Mouse (Mus musculus): ENCODE measurements around the gene Kif26b.

The Kif26b gene

GRCm38 (mm10) chr1:178847569-178847968, 318.6 kb downstream of the Kif26b start:
- no peak for DNase-seq (ENCODE audit: low spot score)

DNA sequence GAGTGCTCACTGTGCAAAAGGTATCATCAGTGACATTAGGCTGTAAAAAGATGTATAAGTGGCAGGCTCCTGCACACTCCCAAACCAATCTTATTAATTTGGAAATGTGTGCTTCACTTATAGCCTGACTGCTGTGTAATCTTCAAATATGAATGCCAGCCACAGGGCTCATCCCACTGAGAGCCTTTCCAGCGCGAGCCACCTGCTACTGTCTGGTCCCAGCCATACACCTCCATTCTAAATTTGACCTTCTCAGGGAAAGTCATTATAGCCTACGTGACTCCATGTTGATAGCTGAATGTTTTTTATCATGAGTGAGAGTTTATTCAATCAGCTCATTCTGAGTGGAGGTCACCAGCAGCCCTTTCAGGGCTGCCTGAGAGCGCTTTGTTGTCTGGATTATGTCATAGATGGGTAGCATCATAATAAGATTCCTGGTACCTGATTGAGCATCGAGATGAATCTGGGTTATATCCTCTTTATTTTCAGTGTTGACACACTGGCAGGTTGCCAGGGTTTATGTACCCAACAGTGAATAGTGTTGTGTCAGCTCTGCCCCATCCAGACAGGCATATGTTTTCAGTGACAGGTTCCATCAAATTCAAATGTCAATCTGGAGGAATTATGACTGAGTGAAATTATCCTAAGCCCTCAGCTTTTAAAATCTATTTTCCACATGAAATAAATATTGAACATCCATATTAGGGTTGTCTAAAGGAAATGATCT, 319.6 kb downstream of the Kif26b start:
- no peak for DNase-seq (ENCODE audit: low spot score)

- no peak for DNase-seq (ENCODE audit: low spot score)
These were observed 321.6 kb downstream of the Kif26b start for GRCm38 (mm10) chr1:178850569-178850968.

DNA sequence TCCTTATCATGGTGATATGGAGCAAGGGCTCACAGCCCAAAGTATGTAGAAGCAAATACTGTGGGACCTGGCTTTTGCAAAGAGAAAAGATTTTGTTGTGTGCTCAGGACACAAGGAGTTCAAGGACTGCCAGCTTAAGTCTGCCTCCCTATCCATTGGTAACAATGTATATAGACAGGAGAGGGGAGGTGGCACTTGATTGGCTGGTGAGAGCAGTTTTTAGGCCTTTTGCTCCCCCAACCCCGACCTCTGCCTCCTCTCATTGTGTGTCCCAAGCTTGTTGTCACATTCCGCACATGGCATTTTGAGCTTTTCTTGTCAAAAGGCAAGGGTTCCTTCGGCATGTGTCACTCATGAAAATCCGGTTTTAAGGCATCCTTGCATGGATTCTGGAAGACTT, 326.0 kb downstream of the Kif26b start:
- DNase-seq (ENCODE audit: low spot score), result no peak

DNA sequence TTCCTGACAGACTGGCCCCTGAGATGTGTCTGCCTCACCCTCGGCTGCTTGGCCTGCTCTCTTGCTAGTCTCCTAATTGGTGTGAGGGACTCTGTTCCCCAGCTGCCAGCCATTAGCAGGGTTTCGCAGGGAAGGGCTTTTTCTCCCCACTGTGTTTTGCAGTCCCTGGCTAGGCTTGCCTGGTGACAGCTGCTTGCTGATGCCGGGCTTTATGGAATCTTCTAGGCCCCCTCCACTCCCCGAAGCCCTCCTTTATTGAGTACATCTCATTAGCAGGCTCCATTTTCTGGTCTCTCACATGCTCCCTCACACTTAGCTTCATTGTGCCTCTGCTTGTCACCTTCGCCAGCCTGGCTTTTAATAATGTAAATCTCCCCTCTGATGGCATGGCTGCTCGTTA, 327.0 kb downstream of the Kif26b start:
- DNase-seq (ENCODE audit: low spot score), result no peak

DNA sequence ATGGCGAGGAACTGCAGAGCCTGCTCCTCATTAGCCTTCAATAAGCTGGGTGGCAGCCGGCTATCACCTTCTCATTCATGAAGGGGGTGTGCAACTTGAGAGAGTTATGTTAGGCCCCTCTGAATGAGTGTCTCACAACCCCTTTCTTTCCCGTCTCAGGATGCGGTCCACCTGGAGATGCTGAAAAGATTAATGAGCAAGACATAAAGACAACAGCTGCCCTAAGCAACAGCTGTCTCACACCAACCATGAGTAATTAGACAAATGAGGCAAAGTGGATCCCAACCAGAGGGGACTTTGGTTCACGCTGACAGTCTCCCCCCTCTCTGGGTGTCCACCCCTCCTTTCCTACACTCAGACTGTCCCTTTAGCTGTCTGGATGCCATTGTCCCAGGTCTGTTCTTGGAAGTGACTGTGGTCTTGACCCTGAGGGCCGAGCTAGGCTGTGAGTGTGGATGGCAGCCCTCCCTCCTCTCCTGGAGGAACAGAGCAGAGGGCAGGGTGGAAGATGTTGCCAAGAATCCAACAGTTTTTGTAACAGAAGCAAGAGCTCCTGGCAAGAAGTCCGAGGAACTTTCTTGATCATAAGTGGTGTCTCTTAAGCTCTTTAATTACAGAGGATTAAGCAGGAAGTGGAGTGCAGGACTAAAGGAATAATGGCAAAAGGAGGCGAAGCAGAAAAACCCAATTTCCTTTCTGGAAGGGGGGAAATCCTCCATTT, 331.9 kb downstream of the Kif26b start:
- DNase-seq (ENCODE audit: low spot score), result no peak

DNA sequence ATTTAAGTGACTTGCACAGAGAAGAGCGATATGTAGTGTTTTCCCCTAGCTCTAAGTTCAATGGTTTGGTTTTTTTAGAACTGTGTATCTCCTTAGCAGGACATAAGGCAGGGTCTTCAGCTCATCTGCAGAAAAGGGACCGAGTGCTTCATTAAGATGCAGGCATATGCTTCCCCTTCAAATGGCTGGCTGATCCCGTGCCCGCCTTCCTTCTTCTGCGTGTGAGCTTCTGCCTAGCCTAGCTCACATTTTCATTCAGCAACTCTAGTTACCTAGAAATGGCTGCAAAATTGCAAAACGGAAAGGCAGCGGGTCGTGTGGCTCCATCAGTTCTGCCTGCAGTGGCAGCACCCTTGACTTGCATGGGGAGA, 332.5 kb downstream of the Kif26b start:
- DNase-seq (ENCODE audit: low spot score), result no peak

DNA sequence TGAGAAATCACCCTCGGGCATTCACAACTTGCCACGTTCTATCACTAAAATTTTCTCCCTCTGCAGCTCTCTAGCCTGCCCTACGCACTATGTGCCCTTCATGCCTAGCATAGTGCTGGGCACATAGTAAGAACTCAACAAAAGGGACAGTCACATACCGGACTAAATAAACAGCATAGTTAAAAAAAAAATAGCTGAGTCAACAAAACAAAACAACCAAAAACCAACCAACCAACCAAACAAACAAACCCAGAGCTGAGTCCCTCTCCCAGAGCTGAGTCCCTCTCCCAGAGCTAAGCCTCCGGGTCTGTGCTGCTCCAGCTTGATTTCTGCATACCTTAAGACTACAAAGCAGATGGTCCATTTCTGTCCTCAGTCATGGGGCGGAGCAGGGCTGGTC, 334.8 kb downstream of the Kif26b start:
- DNase-seq (ENCODE audit: low spot score), result no peak

GRCm38 (mm10) chr1:178864297-178864696, 335.4 kb downstream of the Kif26b start:
- DNase-seq (ENCODE audit: low spot score), result no peak

- no peak for DNase-seq (ENCODE audit: low spot score)
These were observed 337.8 kb downstream of the Kif26b start for GRCm38 (mm10) chr1:178866757-178867156.

- DNase-seq (ENCODE audit: low spot score), result no peak
These were observed 342.1 kb downstream of the Kif26b start for GRCm38 (mm10) chr1:178871055-178871454.

- no peak for DNase-seq (ENCODE audit: low spot score)
These were observed 348.0 kb downstream of the Kif26b start for GRCm38 (mm10) chr1:178876926-178877325.

DNA sequence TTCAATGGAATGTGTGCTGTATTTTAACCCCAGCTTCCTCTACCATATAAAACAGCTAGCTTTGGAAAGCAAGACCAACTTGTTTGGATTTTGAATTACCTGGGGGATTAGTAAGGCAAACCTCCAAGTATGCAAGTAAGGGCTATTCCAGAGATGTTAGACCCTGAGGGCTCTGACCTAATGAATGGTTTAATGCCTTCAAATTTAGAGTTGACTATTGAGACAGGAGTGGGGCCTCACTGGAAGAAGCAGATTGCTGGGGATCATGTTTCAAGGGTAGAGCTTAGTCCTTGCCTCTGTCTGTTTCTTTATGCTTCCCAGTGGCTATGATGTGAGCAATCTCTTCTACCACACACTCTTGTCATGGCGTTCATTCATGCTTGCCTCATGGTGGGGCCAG, 349.8 kb downstream of the Kif26b start:
- DNase-seq (ENCODE audit: low spot score), result no peak

- DNase-seq (ENCODE audit: low spot score), result no peak
These were observed 352.0 kb downstream of the Kif26b start for GRCm38 (mm10) chr1:178880905-178881304.

DNA sequence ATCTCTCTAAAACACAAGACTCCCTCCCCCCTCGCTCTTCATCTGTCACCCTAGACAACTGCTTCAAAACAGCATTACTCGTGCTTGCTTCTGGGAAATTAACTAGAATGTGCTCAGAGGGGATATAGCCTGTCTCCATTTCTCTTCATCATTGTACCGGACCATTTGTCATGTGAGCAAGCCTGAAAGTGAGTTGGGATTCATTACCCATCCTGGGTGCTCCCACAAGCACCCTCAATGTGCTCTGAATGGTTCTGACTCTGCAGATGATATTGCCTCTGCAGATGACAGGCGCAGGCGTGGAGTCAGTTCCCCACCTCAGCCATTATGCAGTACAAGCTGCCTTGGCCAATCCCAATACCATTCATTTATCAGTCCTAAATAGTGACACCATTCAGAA, 357.7 kb downstream of the Kif26b start:
- no peak for DNase-seq (ENCODE audit: low spot score)

GRCm38 (mm10) chr1:178892376-178892775, 363.5 kb downstream of the Kif26b start:
- no peak for DNase-seq (ENCODE audit: low spot score)

DNA sequence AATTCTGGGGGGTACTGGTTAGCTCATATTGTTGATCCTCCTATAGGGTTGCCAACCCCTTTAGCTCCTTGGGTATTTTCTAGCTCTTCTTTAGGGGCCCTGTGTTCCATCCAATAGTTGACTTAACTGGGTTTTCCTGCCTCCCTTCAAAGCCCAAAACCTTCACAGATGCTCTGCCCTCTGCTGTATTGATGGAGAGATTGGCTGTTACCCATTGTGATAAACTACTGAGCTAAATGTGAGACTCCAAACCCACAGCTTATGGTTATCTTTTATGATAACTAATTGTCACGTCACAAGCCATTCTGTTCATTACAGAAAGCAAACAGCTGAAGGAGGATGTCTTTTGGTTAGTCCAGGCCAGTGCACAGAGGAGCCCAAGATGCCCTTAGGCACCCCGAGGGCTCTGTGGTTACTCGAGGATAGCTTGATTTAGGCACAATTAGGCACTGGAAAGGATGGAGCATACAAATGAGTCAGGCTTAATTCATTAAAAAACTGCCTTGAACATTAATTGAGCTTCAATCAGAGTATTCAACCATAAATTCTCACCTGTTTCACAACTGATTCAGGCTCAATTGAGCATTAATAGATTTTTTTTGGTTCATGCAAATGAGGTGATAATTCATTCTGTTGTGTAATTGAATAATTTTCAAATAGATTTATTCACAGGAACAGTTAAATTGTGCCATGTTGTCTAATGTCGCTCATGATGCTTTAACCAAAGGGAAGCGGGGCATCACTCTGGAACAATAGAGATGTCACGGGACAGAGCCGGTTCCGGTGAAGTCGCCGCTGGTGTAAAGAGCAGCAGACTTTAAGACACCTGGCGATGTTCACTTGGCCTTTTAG, 364.5 kb downstream of the Kif26b start:
- DNase-seq (ENCODE audit: low spot score), result no peak

DNA sequence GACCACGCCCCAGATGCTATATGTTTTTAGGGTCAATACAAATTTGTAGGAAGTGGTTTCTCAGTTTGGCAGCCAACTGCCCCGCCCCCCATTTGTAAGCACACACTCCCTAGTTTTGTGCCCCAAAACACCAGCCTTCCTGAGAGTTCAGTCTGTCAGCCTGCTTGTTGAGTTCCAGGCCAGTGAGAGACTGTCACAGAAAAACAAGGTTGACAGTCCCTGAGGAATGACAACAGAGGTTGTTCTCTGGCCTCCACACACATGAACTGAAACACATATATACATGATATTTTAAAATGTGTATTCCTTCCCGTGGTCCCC, 365.1 kb downstream of the Kif26b start:
- DNase-seq (ENCODE audit: low spot score), result no peak

DNA sequence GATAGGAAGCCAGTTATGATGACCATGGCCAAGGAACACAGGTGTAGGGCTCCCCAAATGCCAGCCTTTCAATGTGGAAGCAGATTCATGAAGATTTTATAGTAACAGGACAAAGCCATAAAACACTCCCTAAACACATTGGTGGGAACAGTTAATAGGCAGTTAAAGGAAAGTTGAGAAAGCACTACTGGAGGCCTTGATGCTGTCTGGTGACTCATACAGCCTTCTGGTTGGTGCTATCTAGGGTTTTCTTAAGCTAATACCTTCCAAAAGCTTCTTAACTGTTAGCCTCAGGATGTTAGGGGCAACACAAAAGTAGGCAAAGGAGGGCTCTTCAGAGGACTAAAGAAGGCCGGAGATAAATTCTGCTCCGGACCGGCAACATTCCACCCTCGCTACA, 366.7 kb downstream of the Kif26b start:
- DNase-seq (ENCODE audit: low spot score), result no peak

- DNase-seq (ENCODE audit: low spot score), result no peak
These were observed 382.0 kb downstream of the Kif26b start for GRCm38 (mm10) chr1:178910951-178911350.

DNA sequence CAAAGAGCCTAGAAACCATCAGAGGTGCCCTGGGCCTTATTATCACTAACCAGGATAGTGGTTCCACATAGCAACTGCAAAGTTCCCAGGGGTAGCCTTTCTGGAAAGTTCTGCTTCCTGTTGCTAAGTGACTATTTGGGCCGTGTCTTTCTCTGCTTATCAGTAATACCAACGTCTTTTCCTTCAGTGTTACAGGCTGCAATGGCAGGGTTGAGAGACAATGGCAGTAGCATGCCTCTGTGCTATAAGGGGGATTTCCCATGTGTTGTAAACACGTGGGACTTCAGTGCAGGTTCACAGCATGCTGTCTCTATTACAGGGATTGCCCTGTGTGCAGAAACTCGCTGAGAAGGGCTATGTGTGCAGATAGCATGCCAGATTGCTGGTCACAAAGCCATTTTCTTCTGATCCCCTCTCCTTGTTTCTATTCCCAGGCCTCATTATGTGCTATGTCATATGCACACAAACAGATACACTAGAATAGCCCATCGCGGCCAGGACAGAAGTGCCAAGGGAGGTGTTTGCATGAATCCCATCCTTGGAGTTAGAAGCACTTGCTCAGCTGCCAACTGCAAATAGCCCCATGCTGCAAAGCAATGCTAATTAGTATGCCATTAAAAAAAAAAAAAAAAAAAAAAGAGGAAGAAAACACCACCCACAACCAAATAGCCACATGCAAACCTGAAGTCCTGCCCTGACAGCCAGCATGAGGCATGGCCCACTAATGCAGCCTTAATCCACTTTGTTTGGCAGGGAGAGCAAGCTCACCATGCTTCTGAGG, 384.2 kb downstream of the Kif26b start:
- no peak for DNase-seq (ENCODE audit: low spot score)

DNA sequence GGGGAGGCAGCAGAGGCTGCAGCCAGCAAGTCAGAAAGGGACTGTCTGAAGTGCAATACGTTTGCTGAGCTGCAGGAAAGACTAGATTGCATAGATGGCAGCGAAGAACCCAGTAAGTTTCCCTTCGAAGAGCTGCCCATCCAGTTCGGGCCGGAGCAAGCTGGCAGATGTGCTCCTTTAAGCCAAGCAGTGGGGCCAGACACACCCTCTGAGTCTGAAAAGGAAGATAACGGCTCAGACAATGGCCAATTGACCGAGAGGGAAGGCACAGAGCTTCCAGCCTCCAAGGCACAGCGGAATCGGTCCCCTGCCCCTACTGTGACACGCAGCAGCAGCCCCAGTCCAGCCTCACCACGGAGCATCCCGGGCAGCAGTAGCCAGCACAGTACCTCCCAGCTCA, 386.1 kb downstream of the Kif26b start:
- no peak for DNase-seq (ENCODE audit: low spot score)
